Comparison of ENCODE assay signal across 29 mouse cellular contexts in the genomic region with DNA sequence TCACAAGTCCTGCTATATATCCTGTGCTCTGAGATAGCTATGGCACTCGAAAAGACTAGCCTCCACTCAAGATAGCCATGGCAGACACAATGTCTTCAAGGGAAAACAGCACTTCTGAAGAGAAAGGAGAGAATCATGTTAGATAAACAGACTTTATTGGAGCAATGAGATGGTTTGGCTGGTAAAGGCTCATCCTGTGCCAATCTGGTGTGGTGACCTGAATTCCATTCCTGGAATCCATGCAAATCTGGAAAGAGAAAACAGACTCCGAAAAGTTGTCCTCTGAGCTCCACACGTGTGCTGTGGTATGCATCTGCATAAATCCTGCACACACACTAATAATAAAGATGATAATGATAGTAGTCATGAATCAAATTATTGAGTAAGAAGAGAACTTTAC.
"Had no signal": no experiment of that assay in that cellular context is flagged by ENCODE, and none has a peak within 500 bp of the region (broad histone marks: within the 10 kb centered on the region; RNA-seq: fewer than 3 reads in every experiment).

No protein-coding gene starts in this region.

- H3K9me3 ChIP-seq: heart, embryonic 10.5 days; heart, embryonic 12.5 days; hindbrain, embryonic 10.5 days; hindbrain, embryonic 12.5 days; intestine, embryonic 15.5 days; kidney, embryonic 15.5 days; limb, embryonic 10.5 days; limb, embryonic 12.5 days; liver, embryonic 13.5 days; liver, embryonic 15.5 days had no signal

- H3K27ac ChIP-seq: gastrocnemius, adult 2 months; heart, embryonic 10.5 days; hindbrain, embryonic 10.5 days; hindbrain, embryonic 12.5 days; hindbrain, embryonic 14.5 days; intestine, embryonic 15.5 days; kidney, embryonic 15.5 days; kidney, postnatal 0 days; layer of hippocampus, adult 2 months; left cerebral cortex, adult 2 months; limb, embryonic 10.5 days; limb, embryonic 12.5 days; liver, embryonic 13.5 days; liver, embryonic 15.5 days had no signal

- H3K36me3 ChIP-seq: heart, embryonic 10.5 days; heart, embryonic 12.5 days; hindbrain, embryonic 10.5 days; hindbrain, embryonic 12.5 days; intestine, embryonic 15.5 days; kidney, embryonic 15.5 days; limb, embryonic 10.5 days; limb, embryonic 12.5 days; liver, embryonic 13.5 days; liver, embryonic 15.5 days had no signal

- H3K4me1 ChIP-seq: intestine, embryonic 15.5 days; liver, embryonic 13.5 days; liver, embryonic 15.5 days had no signal

- H3K27me3 ChIP-seq: heart, embryonic 12.5 days; hindbrain, embryonic 12.5 days; intestine, embryonic 15.5 days; kidney, embryonic 15.5 days; limb, embryonic 12.5 days; liver, embryonic 13.5 days; liver, embryonic 15.5 days had no signal

- ATAC-seq: hindbrain, embryonic 16.5 days; inflammation-experienced regulatory T-cells, adult 6 months; intestine, embryonic 15.5 days; intestine, postnatal 0 days; liver, postnatal 0 days had no signal

- DNase-seq: gastrocnemius, adult 2 months; gastrocnemius, postnatal 10 days; gastrocnemius, postnatal 25 days; heart, adult 18-20 months; heart, postnatal 10 days; heart, postnatal 4 days; kidney, adult 18-20 months; kidney, adult 9 months; kidney, postnatal 14 days; kidney, postnatal 4 days; liver; liver, embryonic 13.5 days; liver, postnatal 0 days had no signal

- H3K4me3 ChIP-seq: gastrocnemius, adult 2 months; heart, embryonic 10.5 days; heart, embryonic 12.5 days; hindbrain, embryonic 10.5 days; hindbrain, embryonic 12.5 days; intestine, embryonic 15.5 days; kidney, embryonic 15.5 days; layer of hippocampus, adult 2 months; left cerebral cortex, adult 2 months; limb, embryonic 10.5 days; limb, embryonic 12.5 days; liver, embryonic 13.5 days; liver, embryonic 15.5 days had no signal
